Mouse (Mus musculus): ENCODE data around the gene Fbxw21. TPM values are rescaled to one million over a fixed set of nuclear protein-coding genes. Genes with fewer than 3 reads are reported as not detected.
A peak's percentile ranks its signal among the peaks of the same experiment; 100 is the strongest.

Fbxw21 gene
- polyA plus RNA-seq, 1 experiment, result not detected

- TF ChIP-seq CTCF (IDR thresholded peaks at IDR 0.05; ENCODE audit: insufficient read depth, low read depth, low read length) (no peak), POLR2A (IDR thresholded peaks at IDR 0.05; ENCODE audit: insufficient read depth, low read depth, low read length) (no peak)
- H3K4me1 ChIP-seq (ENCODE audit: control insufficient read depth, insufficient read depth, low read length), result peaks cover 35% of the 10 kb centered on the region
- H3K4me3 ChIP-seq (ENCODE audit: insufficient read depth, low read depth, low read length), result peak overlapping the region; percentile 90; the same call in 1 of the 2 replicates
- whole genome bisulfite sequencing, result 39% methylated on average over 6 of the region's 6 CpGs
- peak overlapping the region; percentile 93 for H3K27ac ChIP-seq (ENCODE audit: insufficient read depth, low read depth, low read length)
These were observed 65.0 kb downstream of the Fbxw21 start for GRCm38 (mm10) chr9:109096856-109097255.

DNA sequence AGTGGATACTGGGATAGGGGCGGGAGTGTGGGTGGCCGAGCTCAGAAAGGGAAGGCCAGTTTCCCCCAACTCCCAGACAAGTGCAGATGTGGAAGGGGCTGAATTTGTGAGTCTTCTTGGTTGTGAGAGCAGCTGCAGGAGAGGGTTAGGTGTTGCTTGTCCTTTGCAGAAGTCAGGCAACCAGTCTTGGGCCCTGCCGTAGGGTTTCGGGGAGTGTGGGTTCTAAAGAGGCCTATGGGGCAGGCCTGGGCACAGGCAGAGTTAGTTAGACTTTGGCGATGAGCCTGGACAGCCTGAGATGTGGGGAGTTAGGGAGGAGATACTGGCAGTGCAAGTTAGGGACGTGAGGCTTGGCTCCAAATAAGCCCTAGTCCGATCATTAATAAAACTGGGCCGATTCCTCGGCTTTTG lies 65.6 kb downstream of the Fbxw21 start:
- peaks cover 35% of the 10 kb centered on the region for H3K4me1 ChIP-seq (ENCODE audit: control insufficient read depth, insufficient read depth, low read length)
- H3K4me3 ChIP-seq (ENCODE audit: insufficient read depth, low read depth, low read length), result peak overlapping the region; percentile 90
- 25% methylated on average over 9 of the region's 9 CpGs for WGBS
- TF ChIP-seq POLR2A (IDR thresholded peaks at IDR 0.05; ENCODE audit: insufficient read depth, low read depth, low read length) (no peak), CTCF (IDR thresholded peaks at IDR 0.05; ENCODE audit: insufficient read depth, low read depth, low read length) (no peak)
- peak overlapping the region; percentile 93 for H3K27ac ChIP-seq (ENCODE audit: insufficient read depth, low read depth, low read length)

GRCm38 (mm10) chr9:109095137-109095982 lies 66.5 kb downstream of the Fbxw21 start, which contains the start of gene Plxnb1:
Gene Plxnb1 (plus strand): TSS chr9:109095389.
- H3K27ac ChIP-seq (ENCODE audit: insufficient read depth, low read depth, low read length), result peak within 1 kb of the TSS; percentile 93
- WGBS, result under 1% methylated on average over 102 of the region's 102 CpGs
- peaks cover 35% of the 10 kb centered on the region for H3K4me1 ChIP-seq (ENCODE audit: control insufficient read depth, insufficient read depth, low read length)
- TF ChIP-seq POLR2A (IDR thresholded peaks at IDR 0.05; ENCODE audit: insufficient read depth, low read depth, low read length), result peak; percentile 30
- no peak for TF ChIP-seq CTCF (IDR thresholded peaks at IDR 0.05; ENCODE audit: insufficient read depth, low read depth, low read length)
- H3K4me3 ChIP-seq (ENCODE audit: insufficient read depth, low read depth, low read length), result peak within 1 kb of the TSS; percentile 90

DNA sequence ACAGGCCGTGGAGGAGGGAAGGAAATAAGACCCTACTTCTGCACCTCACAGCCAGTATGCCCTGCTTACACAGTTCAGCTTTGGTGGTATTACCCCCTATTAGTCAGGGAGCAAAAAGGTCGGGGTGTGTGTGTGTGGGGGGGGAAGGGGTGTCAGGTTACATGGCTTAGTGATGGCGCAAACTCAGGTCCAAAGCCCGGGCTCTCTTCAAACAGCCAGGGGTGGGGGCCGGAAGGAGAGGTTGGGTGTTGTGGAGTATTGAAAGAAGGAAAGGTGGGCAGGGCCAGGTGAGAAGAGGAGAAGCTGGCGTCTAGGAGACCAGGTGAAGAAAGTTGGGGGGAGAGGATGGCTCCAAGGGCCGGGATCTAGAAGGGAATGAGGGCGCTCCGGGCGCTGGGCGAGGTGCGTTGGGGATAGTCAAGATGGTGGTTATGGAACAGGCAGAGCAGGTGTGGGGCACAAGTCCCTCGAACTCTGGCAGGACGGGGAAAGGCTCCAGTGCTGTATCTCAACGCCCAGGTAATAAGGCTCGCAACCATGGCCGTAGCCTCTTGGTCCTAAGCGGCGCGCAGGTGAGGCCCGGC lies 67.2 kb downstream of the Fbxw21 start:
- peak overlapping the region; percentile 90 for H3K4me3 ChIP-seq (ENCODE audit: insufficient read depth, low read depth, low read length)
- H3K27ac ChIP-seq (ENCODE audit: insufficient read depth, low read depth, low read length), result peak overlapping the region; percentile 81; the same call in 1 of the 2 replicates
- TF ChIP-seq POLR2A (IDR thresholded peaks at IDR 0.05; ENCODE audit: insufficient read depth, low read depth, low read length) (no peak), CTCF (IDR thresholded peaks at IDR 0.05; ENCODE audit: insufficient read depth, low read depth, low read length) (no peak)
- 9% methylated on average over 21 of the region's 21 CpGs for WGBS
- H3K4me1 ChIP-seq (ENCODE audit: control insufficient read depth, insufficient read depth, low read length), result peaks cover 35% of the 10 kb centered on the region

DNA sequence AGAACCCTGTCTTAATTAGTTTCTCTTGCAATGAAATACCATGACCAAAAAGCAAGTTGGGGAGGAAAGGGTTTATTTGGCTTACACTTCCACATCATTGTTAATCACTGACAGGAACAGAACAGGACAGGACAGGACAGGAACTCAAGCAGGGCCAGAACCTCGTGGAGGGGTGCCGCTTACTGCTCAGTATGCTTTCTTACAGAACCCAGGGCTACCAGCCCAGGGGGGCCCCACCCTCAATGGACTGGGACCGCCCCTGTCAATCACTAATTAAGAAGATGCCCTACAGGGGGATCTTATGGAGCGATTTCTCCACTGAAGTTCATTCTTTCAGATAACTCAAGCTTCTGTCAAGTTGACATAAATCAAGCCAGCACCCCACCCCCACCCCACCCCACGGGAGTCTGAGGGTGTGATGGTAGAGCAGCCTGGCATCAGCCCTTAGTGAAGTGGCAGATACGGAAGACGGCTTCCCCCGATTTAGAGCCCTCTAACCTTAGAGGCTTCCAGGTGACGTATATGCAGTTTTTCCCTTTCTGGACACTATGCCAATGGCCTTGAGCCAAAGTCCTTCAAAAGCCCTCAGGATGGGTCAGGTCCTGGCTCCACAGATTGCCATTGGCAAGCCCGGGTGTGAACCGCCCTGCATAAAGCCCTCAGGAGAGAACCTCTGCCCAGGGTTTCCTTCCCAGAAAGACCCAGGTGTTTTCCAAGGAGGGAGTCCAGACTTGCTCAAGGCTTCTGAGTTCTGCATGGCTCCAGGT lies 67.9 kb downstream of the Fbxw21 start:
- no peak overlapping the region for H3K27ac ChIP-seq (ENCODE audit: insufficient read depth, low read depth, low read length)
- no peak overlapping the region for H3K4me3 ChIP-seq (ENCODE audit: insufficient read depth, low read depth, low read length)
- 43% methylated on average over 11 of the region's 11 CpGs for WGBS
- H3K4me1 ChIP-seq (ENCODE audit: control insufficient read depth, insufficient read depth, low read length), result peaks cover 32% of the 10 kb centered on the region
- TF ChIP-seq POLR2A (IDR thresholded peaks at IDR 0.05; ENCODE audit: insufficient read depth, low read depth, low read length) (no peak), CTCF (IDR thresholded peaks at IDR 0.05; ENCODE audit: insufficient read depth, low read depth, low read length) (no peak)

DNA sequence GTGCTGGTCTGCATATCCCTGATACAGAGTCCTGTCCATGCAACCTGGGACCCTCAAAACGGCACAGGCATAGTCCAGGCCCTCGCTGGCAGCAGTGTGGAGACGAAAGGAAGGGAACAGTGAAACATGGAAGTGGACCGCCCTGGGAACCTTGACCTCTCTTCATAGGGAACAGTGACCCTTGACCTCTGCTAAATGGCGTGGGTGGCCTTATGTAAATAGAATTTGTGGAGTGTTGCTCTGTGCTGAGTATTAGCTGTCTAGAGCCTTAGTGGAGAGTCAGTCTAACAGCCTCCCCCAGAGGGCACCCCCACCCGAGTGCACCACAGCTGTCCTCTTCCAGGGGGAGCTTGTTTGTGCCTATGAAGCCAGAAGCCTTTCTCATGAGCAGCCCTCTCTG lies 69.0 kb downstream of the Fbxw21 start:
- WGBS, result 75% methylated on average over 6 of the region's 6 CpGs
- TF ChIP-seq POLR2A (IDR thresholded peaks at IDR 0.05; ENCODE audit: insufficient read depth, low read depth, low read length) (no peak), CTCF (IDR thresholded peaks at IDR 0.05; ENCODE audit: insufficient read depth, low read depth, low read length) (no peak)
- no peak overlapping the region for H3K4me3 ChIP-seq (ENCODE audit: insufficient read depth, low read depth, low read length)
- no peak overlapping the region for H3K27ac ChIP-seq (ENCODE audit: insufficient read depth, low read depth, low read length)
- peaks cover 25% of the 10 kb centered on the region for H3K4me1 ChIP-seq (ENCODE audit: control insufficient read depth, insufficient read depth, low read length)

GRCm38 (mm10) chr9:109091802-109092201 lies 70.0 kb downstream of the Fbxw21 start:
- TF ChIP-seq POLR2A (IDR thresholded peaks at IDR 0.05; ENCODE audit: insufficient read depth, low read depth, low read length), result no peak
- no peak for TF ChIP-seq CTCF (IDR thresholded peaks at IDR 0.05; ENCODE audit: insufficient read depth, low read depth, low read length)
- Histone ChIP-seq H3K27ac (ENCODE audit: insufficient read depth, low read depth, low read length) (no peak overlapping the region), H3K4me1 (ENCODE audit: control insufficient read depth, insufficient read depth, low read length) (peaks cover 20% of the 10 kb centered on the region), H3K4me3 (ENCODE audit: insufficient read depth, low read depth, low read length) (no peak overlapping the region)
- 91% methylated on average over 8 of the region's 8 CpGs for WGBS

DNA sequence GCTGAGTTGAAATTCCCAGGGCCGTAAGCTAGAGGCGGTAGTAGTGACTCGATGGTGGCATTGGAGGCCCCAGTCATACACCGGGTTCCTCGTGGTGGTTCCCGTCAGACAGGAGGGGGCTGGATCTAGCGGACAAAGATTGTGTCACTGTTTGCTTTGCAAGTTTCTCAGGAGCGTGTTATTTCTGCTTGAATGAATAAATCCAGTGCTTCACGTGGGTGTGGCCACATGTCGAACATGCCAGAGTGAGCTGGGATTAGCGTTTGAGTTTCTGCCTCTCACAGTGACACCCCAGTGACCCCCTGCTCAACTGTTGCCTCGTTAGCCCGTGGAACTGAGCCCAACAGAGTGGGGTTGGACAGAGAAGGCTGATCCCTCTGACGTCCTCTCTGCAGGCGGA lies 71.4 kb downstream of the Fbxw21 start:
- 35% methylated on average over 15 of the region's 15 CpGs for WGBS
- peaks cover 11% of the 10 kb centered on the region for H3K4me1 ChIP-seq (ENCODE audit: control insufficient read depth, insufficient read depth, low read length)
- H3K27ac ChIP-seq (ENCODE audit: insufficient read depth, low read depth, low read length), result no peak overlapping the region
- TF ChIP-seq CTCF (IDR thresholded peaks at IDR 0.05; ENCODE audit: insufficient read depth, low read depth, low read length) (no peak), POLR2A (IDR thresholded peaks at IDR 0.05; ENCODE audit: insufficient read depth, low read depth, low read length) (no peak)
- H3K4me3 ChIP-seq (ENCODE audit: insufficient read depth, low read depth, low read length), result no peak overlapping the region

Other genes starting within 250 kb of the Fbxw21 start
- not detected in 2 replicates for gene Tmem89, start 247.4 kb downstream of the Fbxw21 start, polyA plus RNA-seq (2012; ENCODE audit: insufficient read depth, insufficient read length, low replicate concordance, missing spikeins)
- gene Uqcrc1, start 225.4 kb downstream of the Fbxw21 start, polyA plus RNA-seq (2012; ENCODE audit: insufficient read depth, insufficient read length, low replicate concordance, missing spikeins), result 636 and 722 TPM in 2 replicates
- gene Col7a1, start 208.5 kb downstream of the Fbxw21 start, polyA plus RNA-seq (2012; ENCODE audit: insufficient read depth, insufficient read length, low replicate concordance, missing spikeins), result not detected in 2 replicates
- not detected in 2 replicates for gene Ucn2, start 176.0 kb downstream of the Fbxw21 start, polyA plus RNA-seq (2012; ENCODE audit: insufficient read depth, insufficient read length, low replicate concordance, missing spikeins)
- not detected in 2 replicates for gene Pfkfb4, start 170.3 kb downstream of the Fbxw21 start, polyA plus RNA-seq (2012; ENCODE audit: insufficient read depth, insufficient read length, low replicate concordance, missing spikeins)
- not detected in 2 replicates for gene Shisa5, start 123.5 kb downstream of the Fbxw21 start, polyA plus RNA-seq (2012; ENCODE audit: insufficient read depth, insufficient read length, low replicate concordance, missing spikeins)
- gene Trex1, start 102.3 kb downstream of the Fbxw21 start, polyA plus RNA-seq (2012; ENCODE audit: insufficient read depth, insufficient read length, low replicate concordance, missing spikeins), result not detected in 2 replicates
- gene Atrip, start 87.9 kb downstream of the Fbxw21 start, polyA plus RNA-seq (2012; ENCODE audit: insufficient read depth, insufficient read length, low replicate concordance, missing spikeins), result not detected in 2 replicates
- gene Ccdc51, start 79.5 kb downstream of the Fbxw21 start, polyA plus RNA-seq (2012; ENCODE audit: insufficient read depth, insufficient read length, low replicate concordance, missing spikeins), result not detected in 2 replicates
- gene Tma7, start 79.5 kb downstream of the Fbxw21 start, polyA plus RNA-seq (2012; ENCODE audit: insufficient read depth, insufficient read length, low replicate concordance, missing spikeins), result not detected in 2 replicates
- not detected in 2 replicates for gene Plxnb1, start 66.7 kb downstream of the Fbxw21 start, polyA plus RNA-seq (2012; ENCODE audit: insufficient read depth, insufficient read length, low replicate concordance, missing spikeins)
- gene Fbxw13, start 33.9 kb upstream of the Fbxw21 start, polyA plus RNA-seq (2012; ENCODE audit: insufficient read depth, insufficient read length, low replicate concordance, missing spikeins), result not detected in 2 replicates
- not detected in 2 replicates for gene Fbxw20, start 72.7 kb upstream of the Fbxw21 start, polyA plus RNA-seq (2012; ENCODE audit: insufficient read depth, insufficient read length, low replicate concordance, missing spikeins)
- not detected in 2 replicates for gene Fbxw14, start 125.6 kb upstream of the Fbxw21 start, polyA plus RNA-seq (2012; ENCODE audit: insufficient read depth, insufficient read length, low replicate concordance, missing spikeins)
- not detected in 2 replicates for gene Fbxw28, start 177.6 kb upstream of the Fbxw21 start, polyA plus RNA-seq (2012; ENCODE audit: insufficient read depth, insufficient read length, low replicate concordance, missing spikeins)
- not detected in 2 replicates for gene Fbxw22, start 242.3 kb upstream of the Fbxw21 start, polyA plus RNA-seq (2012; ENCODE audit: insufficient read depth, insufficient read length, low replicate concordance, missing spikeins)

Data from olfactory bulb, adult 2 months (tissue).